27 mouse cellular contexts compared by ENCODE assay signal in genomic region chr17:25721476-25721875, GRCm38 (mm10). TPM values are rescaled to one million over a fixed set of nuclear protein-coding genes. Genes with fewer than 3 reads are reported as not detected.
A peak's percentile ranks its signal among the peaks of the same experiment; 100 is the strongest.
DNase-seq lines count a peak whose midpoint lies in the region; ATAC-seq lines count a peak whose summit lies in the region.
"Had no signal": no experiment of that assay in that cellular context is flagged by ENCODE, and none has a peak within 500 bp of the region (broad histone marks: within the 10 kb centered on the region; RNA-seq: fewer than 3 reads in every experiment).

No protein-coding gene starts in this region.

- no peak for ATAC-seq in embryonic facial prominence, embryonic 13.5 days (ENCODE audit: insufficient number of reproducible peaks, insufficient read depth, low FRiP score, low TSS enrichment, low read depth)
- ATAC-seq: activated CD4-positive, CD25-positive, alpha-beta regulatory T cell, adult 4 months; CD4-positive, CD25-positive, alpha-beta regulatory T cell, adult 4 months; forebrain, embryonic 13.5 days; forebrain, embryonic 15.5 days; forebrain, postnatal 0 days; Patski had no signal

- peaks cover 63% of the 10 kb centered on the region for H3K36me3 ChIP-seq in embryonic facial prominence, embryonic 13.5 days
- H3K36me3 ChIP-seq in embryonic facial prominence, embryonic 10.5 days (replicated peaks) = peaks cover 75% of the 10 kb centered on the region
- H3K36me3 ChIP-seq: forebrain, embryonic 15.5 days had no signal

- H3K9ac ChIP-seq in embryonic facial prominence, embryonic 13.5 days = 0 out of 2 replicates have a peak overlapping the region, but pooled peaks have one; percentile 6
- H3K9ac ChIP-seq: forebrain, embryonic 13.5 days; forebrain, embryonic 15.5 days; forebrain, postnatal 0 days had no signal

- H3K27ac ChIP-seq in embryonic facial prominence, embryonic 13.5 days = no peak overlapping the region
- H3K27ac ChIP-seq in embryonic facial prominence, embryonic 10.5 days (replicated peaks) = no peak overlapping the region
- H3K27ac ChIP-seq: forebrain, embryonic 13.5 days; forebrain, embryonic 15.5 days had no signal

- peaks cover 23% of the 10 kb centered on the region for H3K4me1 ChIP-seq in embryonic facial prominence, embryonic 13.5 days
- H3K4me1 ChIP-seq in embryonic facial prominence, embryonic 10.5 days = peaks cover 29% of the 10 kb centered on the region

- H3K4me3 ChIP-seq in embryonic facial prominence, embryonic 13.5 days = no peak overlapping the region
- H3K4me3 ChIP-seq in embryonic facial prominence, embryonic 10.5 days = no peak overlapping the region
- H3K4me3 ChIP-seq: forebrain, embryonic 13.5 days; forebrain, embryonic 15.5 days had no signal

- no peak overlapping the region for H3K4me2 ChIP-seq in embryonic facial prominence, embryonic 13.5 days
- H3K4me2 ChIP-seq: forebrain, embryonic 13.5 days; forebrain, embryonic 15.5 days had no signal

- WGBS in embryonic facial prominence, embryonic 13.5 days = 93% methylated on average over 5 of the region's 5 CpGs
- 92% methylated on average over 5 of the region's 5 CpGs for WGBS in embryonic facial prominence, embryonic 10.5 days

- no peak for DNase-seq in embryonic facial prominence, embryonic 10.5 days (ENCODE audit: low spot score)
- peak; percentile 69 for DNase-seq in retina, adult 2 months (ENCODE audit: low read depth, low spot score)
- peak; percentile 75 for DNase-seq in retina, postnatal 1 day
- DNase-seq in adrenal gland, postnatal 25 days = no peak
- DNase-seq in layer of hippocampus, postnatal 14 days (ENCODE audit: low spot score in 2 of 2) = no peak
- DNase-seq: adrenal gland, adult 8-10 months; adrenal gland, postnatal 14 days; B cell, adult 2 months; cerebellum, adult 11 months; cerebellum, adult 18-20 months; cerebellum, adult 9-10 months; cerebellum, postnatal 10 days; cerebellum, postnatal 25 days; forebrain, postnatal 0 days had no signal

- H3K9me3 ChIP-seq in embryonic facial prominence, embryonic 13.5 days = no peaks in the 10 kb centered on the region
- no peaks in the 10 kb centered on the region for H3K9me3 ChIP-seq in embryonic facial prominence, embryonic 10.5 days
- H3K9me3 ChIP-seq: forebrain, embryonic 13.5 days; forebrain, embryonic 15.5 days; G1E had no signal

- peaks cover 19% of the 10 kb centered on the region for H3K27me3 ChIP-seq in embryonic facial prominence, embryonic 13.5 days
- peaks cover 30% of the 10 kb centered on the region for H3K27me3 ChIP-seq in embryonic facial prominence, embryonic 10.5 days (replicated peaks; ENCODE audit: low read depth, poor library complexity, severe bottlenecking)
- H3K27me3 ChIP-seq: CH12.LX, Patski had no signal

RNA-seq across cellular contexts. Expression of gene Gng13, which starts 4.5 kb away (rescaled TPM):
- polyA plus RNA-seq in embryonic facial prominence, embryonic 13.5 days (2015; fragmentation: Nextera tagmentation; extraction: Ambion mirVana) = 5.8 and 10.3 TPM in 2 replicates
- 1.8 and 2.5 TPM in 2 replicates for polyA plus RNA-seq in embryonic facial prominence, embryonic 10.5 days (2016; fragmentation: Nextera tagmentation; extraction: Ambion mirVana)
- total RNA-seq in adrenal gland, postnatal 25 days (2021) = not detected in 2 replicates
- total RNA-seq in layer of hippocampus, postnatal 14 days (2021) = 100 to 1,000 TPM in 1 of 2 experiments, 10 to 100 TPM in 1; 78.0 to 103 TPM
- total RNA-seq: adrenal gland, postnatal 14 days had no signal
- polyA plus RNA-seq: activated CD4-positive, CD25-positive, alpha-beta regulatory T cell, adult 4 months; CD4-positive, CD25-positive, alpha-beta regulatory T cell, adult 4 months; G1E; Patski had no signal

RNA-seq across cellular contexts. Expression of gene Chtf18, which starts 5.7 kb away (rescaled TPM):
- polyA plus RNA-seq in embryonic facial prominence, embryonic 13.5 days (2015; fragmentation: Nextera tagmentation; extraction: Ambion mirVana) = 31.6 and 35.9 TPM in 2 replicates
- 60.7 and 66.2 TPM in 2 replicates for polyA plus RNA-seq in embryonic facial prominence, embryonic 10.5 days (2016; fragmentation: Nextera tagmentation; extraction: Ambion mirVana)
- total RNA-seq in adrenal gland, postnatal 25 days (2021) = 6.3 and 7.8 TPM in 2 replicates
- total RNA-seq in layer of hippocampus, postnatal 14 days (2021) = 1 to 10 TPM; 3.1 to 3.3 TPM

RNA-seq across cellular contexts. Expression of gene Rpusd1, which starts 6.0 kb away (rescaled TPM):
- polyA plus RNA-seq in embryonic facial prominence, embryonic 13.5 days (2015; fragmentation: Nextera tagmentation; extraction: Ambion mirVana) = 28.0 and 28.9 TPM in 2 replicates
- 23.7 and 25.5 TPM in 2 replicates for polyA plus RNA-seq in embryonic facial prominence, embryonic 10.5 days (2016; fragmentation: Nextera tagmentation; extraction: Ambion mirVana)
- 14.1 and 14.6 TPM in 2 replicates for total RNA-seq in adrenal gland, postnatal 25 days (2021)
- total RNA-seq in layer of hippocampus, postnatal 14 days (2021) = 10 to 100 TPM; 29.9 to 32.8 TPM

RNA-seq across cellular contexts. Expression of gene Mslnl, which starts 14.4 kb away (rescaled TPM):
- polyA plus RNA-seq in embryonic facial prominence, embryonic 13.5 days (2015; fragmentation: Nextera tagmentation; extraction: Ambion mirVana) = 0.83 TPM in 1 of 2 replicates, not detected in the other
- polyA plus RNA-seq in embryonic facial prominence, embryonic 10.5 days (2016; fragmentation: Nextera tagmentation; extraction: Ambion mirVana) = 0.11 TPM in 1 of 2 replicates, not detected in the other
- not detected in 2 replicates for total RNA-seq in adrenal gland, postnatal 25 days (2021)
- total RNA-seq in layer of hippocampus, postnatal 14 days (2021) = under 1 TPM in 1 of 2 experiments, not detected in 1; 0.12 TPM
- total RNA-seq: adrenal gland, adult 18-20 months; adrenal gland, postnatal 14 days; adrenal gland, postnatal 4 days; CH12.LX; G1E had no signal
- polyA plus RNA-seq: brain, embryonic 14.5 days; CD4-positive, CD25-positive, alpha-beta regulatory T cell, adult 4 months; forebrain, embryonic 11.5 days; forebrain, embryonic 13.5 days; forebrain, embryonic 15.5 days; forebrain, postnatal 0 days; G1E; Patski had no signal

RNA-seq across cellular contexts. Expression of gene Msln, which starts 32.7 kb away (rescaled TPM):
- 0.17 and 0.42 TPM in 2 replicates for polyA plus RNA-seq in embryonic facial prominence, embryonic 13.5 days (2015; fragmentation: Nextera tagmentation; extraction: Ambion mirVana)
- polyA plus RNA-seq in embryonic facial prominence, embryonic 10.5 days (2016; fragmentation: Nextera tagmentation; extraction: Ambion mirVana) = 0.55 and 0.65 TPM in 2 replicates
- 2.2 and 3.7 TPM in 2 replicates for total RNA-seq in adrenal gland, postnatal 25 days (2021)
- 1 to 10 TPM; 1.2 to 1.8 TPM for total RNA-seq in layer of hippocampus, postnatal 14 days (2021)
- total RNA-seq: CH12.LX had no signal
- polyA plus RNA-seq: activated CD4-positive, CD25-positive, alpha-beta regulatory T cell, adult 4 months; CD4-positive, CD25-positive, alpha-beta regulatory T cell, adult 4 months; embryonic facial prominence, embryonic 11.5 days; forebrain, embryonic 11.5 days; G1E had no signal

Comparison
In these comparisons a context has a peak if more than half of its experiments do, and no peak if none do; other contexts are left out.
1. DNase-seq: peak in retina, adult 2 months (single experiment) and retina, postnatal 1 day (single experiment); none in embryonic facial prominence, embryonic 10.5 days (single experiment), adrenal gland, postnatal 25 days (single experiment) and layer of hippocampus, postnatal 14 days (0 of 2).
2. RNA of gene Gng13, which starts 4.5 kb away (total RNA-seq): 78.0 to 103 TPM in layer of hippocampus, postnatal 14 days; not detected in adrenal gland, postnatal 25 days; every median in the first group is over 10 times any median in the second.